Mouse (Mus musculus) B cell, adult 2 months (primary cell): Measurements from ENCODE around the gene Tgif1.
A peak's percentile ranks its signal among the peaks of the same experiment; 100 is the strongest.

ENCODE experiments used
- DNase-seq, 2 experiments: peaks; one replicate each; pipeline ENCODE4 v3.0.0; 2022

Tgif1 gene

DNA sequence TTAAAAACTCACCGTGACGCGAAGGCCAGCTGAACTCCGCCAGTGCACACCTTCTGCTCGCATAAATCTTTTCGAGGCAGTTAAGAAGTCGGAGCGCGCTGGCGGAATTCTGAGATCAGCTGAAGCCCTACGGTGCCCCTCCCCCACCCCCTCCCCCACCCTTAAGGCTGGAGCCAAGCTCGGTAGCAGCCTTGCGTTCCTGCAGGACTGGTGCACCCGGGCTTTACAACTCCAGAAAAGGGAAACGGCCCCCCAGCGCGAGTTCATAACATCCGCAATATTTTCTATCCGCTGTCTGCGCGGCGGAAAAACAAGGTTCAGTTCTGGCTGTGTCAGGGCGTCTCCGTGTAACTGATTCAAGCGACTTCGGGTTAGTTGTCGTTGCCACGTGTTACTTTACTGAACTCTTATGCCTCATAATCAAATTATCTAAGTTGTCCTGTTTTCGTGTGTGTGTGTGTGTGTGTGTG is at the start of gene Tgif1:
Gene Tgif1 (minus strand): TSS at position 111 of the 470 bp plus-strand sequence.
- peak; percentile 79 to 82 for DNase-seq

DNA sequence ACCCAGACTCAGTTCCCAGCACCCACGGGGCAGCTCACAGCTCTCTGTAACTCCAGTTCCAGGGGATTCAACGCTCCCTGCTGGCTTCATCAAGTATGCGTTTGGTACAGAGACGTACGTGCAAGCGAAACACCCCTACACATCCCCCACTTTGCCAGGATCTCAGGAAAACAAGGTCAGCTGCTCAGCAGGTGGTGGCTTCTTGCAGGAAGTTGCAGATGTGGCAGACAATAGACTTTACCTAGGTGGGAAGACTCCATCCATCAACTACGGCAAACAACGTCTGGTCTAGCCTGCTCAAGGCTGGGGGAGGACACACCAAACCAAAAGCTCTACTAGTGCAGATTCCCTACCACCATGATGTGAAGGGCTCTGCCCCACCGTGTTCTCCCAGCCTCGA is 47.3 kb upstream of the Tgif1 start:
- DNase-seq = no peak

DNA sequence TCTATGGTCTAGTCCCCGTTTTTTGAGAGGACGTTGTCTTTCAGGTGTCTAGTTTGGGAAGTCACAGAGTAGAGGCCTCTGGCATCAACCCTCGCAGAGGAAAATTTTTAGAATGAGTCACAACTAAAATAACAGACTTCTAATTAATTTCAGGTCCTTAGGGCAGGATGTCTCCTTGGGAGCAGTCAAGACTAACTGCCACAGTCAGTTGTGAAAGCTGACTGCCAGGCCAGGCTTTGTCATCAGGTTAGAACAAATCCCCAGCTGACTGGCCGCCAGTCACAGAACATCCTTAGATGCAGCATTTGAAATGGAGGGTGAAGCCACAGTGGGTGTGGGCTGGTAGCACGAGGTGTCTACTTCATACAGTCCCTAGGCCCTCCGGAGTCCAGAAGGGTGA is 46.3 kb upstream of the Tgif1 start:
- no peak for DNase-seq

DNA sequence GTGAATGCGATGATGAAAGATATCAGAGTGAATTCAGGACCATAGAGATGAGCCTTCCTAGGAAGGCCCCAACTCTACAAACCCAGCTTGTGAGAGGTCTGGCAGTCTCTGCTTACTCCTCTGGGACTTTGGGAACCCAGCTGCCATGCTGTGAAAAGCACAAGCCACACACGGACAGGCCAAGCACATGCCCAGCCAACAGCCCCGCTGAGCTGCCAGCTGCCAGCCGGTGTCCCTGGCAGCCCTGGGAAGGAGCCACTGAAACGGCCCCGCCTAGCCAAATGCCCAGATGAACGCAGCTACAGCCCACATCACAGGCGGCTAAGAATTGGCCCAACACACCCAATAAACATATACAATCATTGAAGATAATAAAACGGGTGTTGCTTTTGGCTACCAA is 41.5 kb upstream of the Tgif1 start:
- no peak for DNase-seq

DNA sequence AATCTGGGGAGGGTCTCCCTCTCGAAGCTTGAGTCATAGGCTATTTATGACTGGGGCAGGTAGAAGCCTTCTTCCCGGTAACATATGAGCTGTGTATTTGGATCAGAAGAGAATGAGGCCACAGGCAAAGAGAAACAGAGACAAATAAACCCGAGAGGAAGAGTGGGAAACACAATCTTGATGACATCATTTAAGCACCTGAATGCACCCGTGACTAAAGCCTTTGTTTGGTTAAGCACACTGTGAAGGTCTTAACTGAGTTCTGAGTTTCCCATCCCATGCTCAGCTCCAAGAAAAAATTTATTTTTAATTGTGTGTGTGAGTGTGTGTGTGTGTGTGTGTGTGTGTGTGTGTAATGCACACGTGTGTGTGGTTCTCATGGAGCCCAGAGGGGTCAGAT is 39.8 kb upstream of the Tgif1 start:
- DNase-seq = no peak

DNA sequence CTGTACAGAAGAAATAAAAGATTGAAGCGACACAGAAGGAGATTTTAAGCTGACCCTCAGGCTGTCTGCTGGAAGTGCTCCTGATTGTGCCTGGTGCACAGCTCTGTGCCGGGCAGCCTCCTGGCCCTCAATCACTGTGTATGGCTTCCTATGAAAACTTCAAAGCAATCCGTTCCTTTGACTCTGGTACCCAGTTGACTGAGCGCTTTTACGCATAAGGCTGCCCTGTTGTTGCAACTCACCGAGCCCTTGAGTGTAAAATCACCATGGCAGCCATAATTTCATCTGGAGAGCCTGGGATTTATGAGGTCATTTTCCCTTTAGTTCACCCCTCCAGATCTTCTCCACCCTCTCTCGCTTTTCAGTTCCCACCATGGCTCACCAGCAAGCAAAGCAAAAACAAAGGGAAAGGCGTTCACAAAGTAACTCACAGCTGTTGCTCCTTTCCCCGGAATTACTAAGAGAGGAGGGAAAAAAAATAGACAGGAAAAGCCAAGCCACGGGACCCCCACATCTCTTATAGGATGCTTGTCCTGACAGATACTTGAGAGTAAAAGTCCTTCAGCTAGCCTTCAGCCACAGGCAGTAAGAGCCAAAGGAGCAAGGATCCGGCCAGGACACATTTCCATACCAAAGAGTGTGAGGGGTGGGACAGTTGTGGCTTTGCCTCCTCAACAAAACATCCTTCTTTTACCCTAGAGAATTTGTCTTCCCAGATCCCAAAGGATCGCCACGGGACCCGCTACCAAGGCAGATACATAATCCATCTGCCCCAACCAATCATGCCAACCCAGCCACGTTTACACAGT is 39.1 kb upstream of the Tgif1 start:
- DNase-seq = no peak

DNA sequence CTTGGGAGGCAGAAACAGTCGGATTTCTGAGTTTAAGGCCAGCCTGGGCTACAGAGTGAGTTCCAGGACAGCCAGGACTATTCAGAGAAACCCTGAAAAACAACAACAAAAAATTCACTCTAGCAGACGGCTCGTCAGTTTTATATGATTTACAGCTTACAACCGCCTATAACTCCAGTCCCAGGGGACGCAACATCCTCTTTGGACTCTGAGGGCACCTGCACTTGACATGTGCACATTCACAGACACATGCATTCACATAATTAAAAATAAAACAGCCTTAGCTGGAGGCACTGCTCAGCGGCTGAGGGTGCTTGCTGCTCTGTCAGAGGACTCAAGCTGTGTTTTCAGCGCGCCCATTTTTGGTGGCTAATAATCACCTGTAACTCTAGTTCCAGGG is 37.2 kb upstream of the Tgif1 start:
- peak; percentile 72 to 76 for DNase-seq

DNA sequence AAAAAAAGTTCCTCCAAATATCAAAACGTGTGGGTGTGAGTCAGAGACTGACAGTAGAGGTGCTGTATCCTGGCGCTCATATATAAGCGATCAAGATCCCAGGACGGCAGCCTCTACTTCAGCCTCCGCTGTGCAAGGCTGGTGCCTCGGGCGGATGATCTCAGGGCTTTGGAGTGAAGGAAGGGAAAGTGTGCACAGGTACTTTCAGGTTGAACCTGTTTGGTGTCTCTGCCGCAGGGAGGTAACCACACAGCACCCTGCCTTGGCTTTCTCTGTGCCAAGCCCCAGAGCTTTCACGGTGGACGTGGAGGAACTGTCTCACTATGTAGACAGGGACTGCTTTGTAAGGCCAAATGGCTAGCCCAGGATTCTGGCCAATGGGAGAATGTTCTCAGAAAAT is 35.3 kb upstream of the Tgif1 start:
- DNase-seq = no peak

DNA sequence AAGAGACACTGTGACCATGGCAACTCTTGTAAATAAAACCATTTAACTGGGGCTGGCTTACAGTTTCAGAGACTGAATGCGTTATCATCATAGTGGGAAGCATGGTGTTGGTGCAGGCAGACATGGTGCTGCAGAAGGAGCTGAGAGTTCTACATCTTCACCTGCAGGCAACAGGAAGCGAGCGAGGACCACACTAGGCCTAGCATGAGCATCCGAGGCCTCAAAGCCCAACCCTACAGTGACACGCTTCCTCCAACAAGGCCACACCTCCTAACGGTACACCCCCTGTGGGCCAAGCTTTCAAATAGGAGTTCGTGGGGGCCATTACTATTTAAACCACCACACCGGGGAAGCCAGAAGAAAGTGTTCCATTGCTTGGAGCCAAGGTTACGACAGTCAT is 34.5 kb upstream of the Tgif1 start:
- peak; percentile 54 to 58 for DNase-seq

DNA sequence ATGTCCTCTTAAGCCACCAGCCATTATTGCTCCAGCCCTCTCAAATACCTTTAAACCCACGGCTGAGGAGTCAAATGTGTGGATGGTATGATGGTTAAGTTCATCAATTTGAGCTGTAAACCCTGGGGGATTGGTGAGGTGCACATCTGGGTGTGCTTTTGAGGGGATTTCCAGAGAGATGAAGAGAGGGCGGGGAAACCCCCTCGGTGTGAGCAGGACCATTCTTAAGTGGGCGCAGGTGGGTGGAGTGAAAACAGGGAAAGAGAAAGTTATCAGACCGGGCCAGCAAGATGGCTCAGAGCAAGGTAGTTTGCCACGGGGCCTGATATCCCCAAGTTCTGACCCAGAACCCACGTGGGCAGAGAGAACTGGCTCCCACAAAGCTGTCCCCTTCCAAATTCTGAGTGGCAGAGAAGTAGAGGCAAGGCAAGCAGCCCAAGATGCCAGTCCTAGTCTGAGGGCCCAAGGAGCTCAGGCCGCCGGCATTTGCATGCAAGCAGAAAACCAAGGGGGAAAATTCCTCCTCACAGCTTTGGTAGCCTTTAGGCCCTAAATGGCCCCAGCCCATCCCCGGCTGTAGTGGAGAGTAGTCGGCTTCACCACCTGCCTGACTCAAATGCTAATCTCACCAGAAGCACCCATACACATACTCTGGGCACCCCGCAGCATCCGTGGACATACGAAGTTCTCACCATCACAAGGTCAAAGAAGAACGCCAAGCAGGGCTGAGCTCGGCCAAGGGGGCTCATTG is 33.5 kb upstream of the Tgif1 start:
- peak; percentile 80 to 87 for DNase-seq

DNA sequence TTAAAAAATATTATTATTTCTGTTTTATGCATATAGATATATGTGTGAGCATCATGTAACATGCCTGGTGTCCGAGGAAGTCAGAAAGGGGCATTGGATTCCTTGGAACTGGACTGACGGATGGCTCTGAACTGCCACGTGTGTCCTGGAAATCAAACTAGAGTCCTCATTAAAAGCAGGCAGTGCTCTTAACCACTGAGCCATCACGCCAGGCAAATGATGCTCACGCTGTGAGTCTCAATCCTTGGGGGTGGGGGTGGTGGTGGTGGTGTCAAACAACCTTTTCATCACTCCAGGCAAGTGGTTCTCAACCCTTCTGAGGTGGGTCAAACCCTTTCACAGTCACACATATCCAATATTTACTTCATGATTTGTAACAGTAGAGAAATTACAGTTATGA is 32.5 kb upstream of the Tgif1 start:
- DNase-seq = peak; percentile 15 to 17

DNA sequence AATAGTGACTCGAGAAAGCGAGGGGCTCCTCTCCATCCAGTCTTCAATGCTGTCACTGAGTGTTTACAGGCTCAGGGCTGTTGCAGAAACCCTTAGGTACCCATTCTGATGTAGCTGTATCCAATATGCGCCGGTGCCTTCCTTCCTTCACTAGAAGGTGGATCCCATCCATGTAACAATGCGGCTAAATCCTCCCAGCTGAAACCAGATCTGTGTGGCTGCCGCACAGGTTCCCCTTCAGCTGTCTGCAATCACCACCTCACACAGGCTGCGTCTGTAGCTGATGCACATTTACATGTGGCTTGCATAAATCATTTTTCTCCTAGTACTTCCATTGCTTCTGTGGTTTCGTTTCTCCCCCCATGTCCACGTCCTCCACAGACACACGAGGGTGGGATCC is 28.6 kb upstream of the Tgif1 start:
- no peak for DNase-seq

DNA sequence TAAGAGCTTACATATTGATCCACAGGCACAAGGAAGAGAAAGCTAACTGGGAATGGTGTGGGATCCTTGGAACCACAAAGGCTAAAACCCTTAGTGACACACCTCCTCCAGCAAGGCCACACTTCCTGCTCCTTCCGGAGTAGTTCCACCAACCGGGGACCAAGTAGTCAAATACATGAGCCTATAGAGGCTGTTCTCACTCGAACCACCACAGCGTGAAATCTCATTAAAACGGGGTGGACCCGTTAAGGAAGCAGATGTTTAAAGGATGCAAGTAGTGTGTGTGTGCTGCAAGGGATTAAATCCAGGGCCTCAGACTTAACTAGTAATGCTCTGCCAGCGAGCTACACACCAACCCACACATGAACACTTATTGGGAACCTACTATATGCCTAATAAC is 27.8 kb upstream of the Tgif1 start:
- no peak for DNase-seq

DNA sequence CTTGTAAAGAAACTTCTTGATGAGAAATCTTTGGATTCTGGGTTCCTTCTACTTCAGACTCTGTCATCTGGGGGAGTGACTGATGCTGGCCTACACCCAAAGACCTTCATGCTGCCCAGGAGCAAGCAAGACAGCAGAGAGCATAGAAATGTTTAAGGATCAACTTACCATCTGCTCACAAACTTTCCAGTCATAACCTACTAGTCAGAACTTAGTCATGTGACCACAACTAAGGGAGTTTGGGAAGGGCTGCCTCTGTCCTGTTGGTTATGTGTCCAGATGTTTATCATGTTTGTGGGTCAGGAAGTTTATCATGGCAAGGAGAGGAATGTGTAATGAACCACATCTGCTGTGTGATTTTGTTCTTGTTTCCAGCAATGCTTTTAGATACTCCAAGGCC is 24.9 kb upstream of the Tgif1 start:
- no peak for DNase-seq

DNA sequence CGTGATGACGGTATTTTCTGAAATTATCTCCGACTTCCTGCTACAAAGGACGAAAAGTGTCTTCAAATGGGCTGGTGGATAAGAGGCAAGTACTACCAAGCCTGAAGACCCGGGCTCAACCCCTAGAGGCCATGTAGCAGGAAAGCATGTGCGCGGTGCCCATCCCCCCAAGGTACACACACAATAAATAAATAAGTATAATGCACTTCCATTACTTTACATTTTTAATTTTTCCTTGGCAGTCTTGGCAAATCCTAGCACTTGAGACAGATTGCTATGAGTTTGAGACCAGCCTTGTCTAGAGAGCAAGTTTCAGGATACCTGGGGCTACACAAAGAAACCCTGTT is 20.4 kb upstream of the Tgif1 start:
- peak in 1 of 2 experiments; percentile 27 for DNase-seq

DNA sequence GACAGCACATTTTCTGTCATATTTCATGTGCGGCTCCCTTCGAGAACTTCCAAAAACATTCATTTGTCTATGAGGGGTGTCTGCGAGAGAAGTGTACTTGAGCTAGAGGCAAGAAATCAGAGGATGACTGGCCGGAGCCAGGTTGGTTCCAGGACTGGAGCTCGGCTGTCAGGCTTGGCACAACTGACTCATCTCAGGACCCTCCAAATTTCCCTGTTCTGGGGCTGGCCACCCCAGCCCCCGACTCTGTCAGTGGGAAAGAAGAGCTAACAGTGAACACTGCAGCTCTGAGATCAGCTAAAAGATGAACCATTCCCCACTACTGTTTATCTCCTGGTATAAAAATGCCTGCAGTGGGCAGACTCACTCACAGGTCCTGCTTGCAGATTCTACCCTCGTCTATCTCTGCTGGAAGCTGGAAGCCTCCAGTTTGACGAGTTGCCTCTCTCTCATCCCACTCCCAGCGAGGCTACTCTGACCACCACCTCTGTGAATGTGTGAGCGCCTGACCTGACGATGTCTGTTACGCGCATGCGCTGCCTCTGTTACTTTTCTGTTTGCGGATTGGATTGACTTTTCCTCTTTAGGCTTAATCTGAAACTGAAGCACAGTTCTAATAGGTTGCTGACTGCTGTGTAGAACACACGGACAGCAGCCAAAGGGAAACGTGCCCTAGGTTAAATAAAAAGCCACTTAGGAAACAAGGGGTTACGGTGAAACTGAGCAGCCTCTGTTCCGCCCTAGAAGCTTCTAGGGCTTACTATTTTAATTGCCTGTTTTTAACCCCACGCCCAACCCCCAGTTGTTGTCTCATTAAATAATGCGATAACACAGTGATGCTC is 19.8 kb upstream of the Tgif1 start:
- no peak for DNase-seq

DNA sequence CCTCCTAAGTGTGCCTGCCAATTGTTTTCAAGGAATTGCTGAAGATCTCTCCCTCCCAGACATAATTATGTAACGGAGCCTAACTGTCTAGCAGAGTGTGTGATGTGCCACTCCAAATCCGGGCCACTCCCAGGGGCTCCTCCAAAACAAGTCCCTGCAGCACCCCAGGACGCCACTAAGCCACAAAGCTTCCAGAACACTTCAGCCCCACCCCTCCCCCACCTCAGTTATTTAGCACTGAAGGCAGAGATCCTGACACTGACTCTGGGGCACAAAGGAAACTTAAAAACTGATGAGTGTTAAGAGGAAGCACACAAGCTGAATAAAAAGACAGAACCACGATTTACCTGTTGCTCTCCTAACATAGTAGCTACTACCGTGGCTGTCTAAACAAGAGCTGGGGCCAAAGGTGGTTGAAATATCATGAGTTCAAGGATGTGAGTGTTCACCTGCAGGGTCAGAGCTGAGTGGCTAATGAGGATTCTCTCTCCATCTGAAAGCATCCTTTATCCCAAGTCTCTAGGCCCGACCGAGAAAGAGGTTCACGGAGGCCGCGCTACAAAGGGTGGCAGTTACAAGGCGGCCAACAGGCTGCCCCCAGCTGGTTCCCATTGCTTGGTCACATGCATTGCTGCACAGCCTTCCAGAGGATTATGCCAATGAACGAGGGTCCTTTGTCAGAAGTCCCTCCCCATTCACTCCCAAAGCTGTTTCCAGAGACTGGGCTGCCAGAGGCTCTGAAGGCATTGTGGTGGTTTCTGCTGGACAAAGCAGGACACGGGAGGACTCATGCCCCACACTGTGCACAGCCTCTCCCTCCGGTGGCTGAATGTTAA is 19.0 kb upstream of the Tgif1 start:
- no peak for DNase-seq

DNA sequence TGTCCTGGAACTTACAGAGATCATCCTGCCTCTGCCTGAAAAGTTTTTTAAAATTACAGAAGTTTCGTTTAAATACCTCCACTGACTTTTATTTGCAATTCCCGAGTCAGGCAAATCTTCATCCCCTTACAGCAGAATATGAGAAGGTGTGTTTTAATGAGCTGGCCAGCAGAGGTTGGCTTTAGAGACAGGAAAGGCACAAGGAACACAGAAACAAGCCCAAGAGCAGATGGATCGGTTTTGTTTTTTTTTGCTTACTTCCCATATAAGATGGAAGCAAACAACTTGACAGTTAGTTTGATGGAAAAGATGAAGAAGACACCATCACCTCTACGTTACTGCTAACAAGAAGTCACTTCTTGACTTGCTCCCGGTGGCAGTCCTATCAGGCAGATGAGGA is 18.3 kb upstream of the Tgif1 start:
- no peak for DNase-seq

DNA sequence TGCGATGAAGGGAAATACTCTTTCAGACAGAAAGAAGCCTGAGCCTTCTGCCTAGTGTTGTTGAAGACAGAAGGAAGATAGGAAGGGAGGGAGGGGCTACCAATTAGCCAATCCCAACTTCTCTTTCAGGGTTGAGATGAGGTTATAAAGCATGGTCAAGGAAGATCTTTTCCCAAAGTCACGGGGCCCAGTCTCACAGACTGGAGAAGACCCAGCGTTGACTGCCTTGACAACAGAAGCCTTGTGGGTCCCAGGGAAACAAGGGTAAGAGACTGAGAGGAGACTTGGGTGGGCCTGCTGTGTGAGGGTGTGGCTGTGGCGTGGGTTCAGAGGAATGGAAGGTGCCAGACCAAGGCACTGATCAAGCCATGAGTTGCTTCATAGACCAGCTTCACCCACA is 17.2 kb upstream of the Tgif1 start:
- DNase-seq = no peak

DNA sequence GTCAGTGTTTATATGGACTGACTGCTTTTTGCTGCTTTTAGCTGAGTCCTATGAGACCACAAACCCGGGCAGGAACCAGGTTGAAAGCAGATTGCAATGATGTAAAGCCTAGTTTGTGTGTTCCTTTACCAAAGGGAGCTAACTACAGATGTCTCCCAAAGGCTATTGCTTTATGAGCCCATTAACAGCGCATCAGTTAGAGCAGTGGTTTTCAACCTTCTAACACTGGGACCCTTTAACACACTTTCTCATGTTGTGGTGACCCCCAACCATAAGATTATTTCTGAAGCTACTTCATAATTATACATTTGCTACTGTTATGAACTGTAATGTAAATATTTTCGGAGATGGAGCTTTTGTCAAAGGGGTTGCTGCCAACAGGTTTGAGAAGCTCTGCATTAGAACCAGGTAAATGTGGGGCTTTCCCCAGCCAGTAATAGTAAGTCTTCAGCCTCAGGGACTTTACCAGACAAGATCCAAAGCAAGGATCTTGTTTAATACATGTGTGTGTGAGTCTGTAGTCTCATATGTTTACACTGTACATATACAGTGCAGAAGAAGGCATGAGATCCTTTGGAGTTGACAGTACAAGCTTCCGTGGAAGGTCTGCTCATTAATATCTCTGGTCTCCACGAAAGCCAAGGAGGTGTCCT is 15.4 kb upstream of the Tgif1 start:
- no peak for DNase-seq

DNA sequence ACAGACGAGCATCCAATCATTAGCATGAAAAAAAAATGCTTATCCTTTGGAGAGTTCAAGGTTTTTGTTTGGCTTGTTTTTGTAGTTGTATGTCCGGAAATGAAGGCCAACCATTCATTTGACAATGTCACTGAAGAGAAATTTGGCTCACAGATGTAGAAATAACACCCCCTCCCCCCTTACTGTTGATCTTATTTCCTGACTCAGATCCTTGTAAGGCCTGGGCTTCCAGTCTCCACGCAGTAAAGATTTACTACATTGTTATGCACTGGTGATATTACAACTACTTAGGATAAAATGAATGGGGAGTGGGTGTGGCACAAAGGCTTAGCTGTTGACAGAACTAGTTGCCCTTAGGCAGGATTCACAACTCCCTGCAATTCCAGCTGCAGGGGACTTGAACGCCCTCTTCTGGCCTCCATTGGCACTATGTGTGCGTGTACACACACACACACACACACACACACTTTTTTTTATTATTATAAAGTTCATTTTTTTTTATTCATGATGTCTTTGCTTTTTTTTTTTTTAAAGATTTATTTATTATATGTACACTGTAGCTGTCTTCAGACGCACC is 13.3 kb upstream of the Tgif1 start:
- no peak for DNase-seq

DNA sequence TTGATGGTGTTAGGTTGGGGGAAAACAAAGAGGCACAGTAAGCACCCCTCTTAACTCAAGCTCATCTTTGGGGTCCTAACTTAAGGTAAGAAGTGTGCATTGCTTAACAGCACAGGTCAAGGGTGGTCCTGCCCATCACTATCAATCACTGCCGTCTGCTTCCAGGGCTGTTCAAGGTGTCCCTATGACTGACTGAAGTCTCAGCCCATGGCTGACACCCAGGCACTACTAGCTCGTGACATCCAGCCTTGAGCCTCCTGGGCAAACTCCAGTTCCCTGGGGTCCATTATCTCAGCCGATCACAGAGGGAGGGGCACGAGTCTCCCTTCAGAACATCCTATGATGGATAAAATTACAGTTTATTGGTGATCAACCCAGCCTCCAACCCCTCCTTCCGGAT is 12.7 kb upstream of the Tgif1 start:
- DNase-seq = no peak
